ENCODE assay signal across 9 mouse cellular contexts in the genomic region with DNA sequence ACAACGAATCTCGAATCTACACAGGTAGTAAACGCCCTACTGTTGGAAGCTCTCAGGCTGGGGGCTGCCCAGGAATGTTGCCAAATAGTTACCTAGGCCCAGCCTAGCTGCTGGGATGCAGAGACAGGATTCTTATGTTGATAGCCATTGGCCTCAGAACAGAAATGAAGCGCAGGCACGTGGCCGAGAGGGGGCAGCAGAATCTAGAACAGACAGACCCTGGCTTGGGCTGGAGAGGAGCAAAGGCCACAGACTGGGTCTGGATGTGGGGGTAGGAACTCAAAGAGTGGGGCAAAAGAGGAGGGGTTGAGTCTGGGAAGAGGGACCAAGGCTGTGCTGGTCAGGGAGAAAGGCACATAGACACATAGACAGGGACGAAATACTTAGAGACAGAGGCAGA. TPM values are rescaled to one million over a fixed set of nuclear protein-coding genes. Genes with fewer than 3 reads are reported as not detected.
A peak's percentile ranks its signal among the peaks of the same experiment; 100 is the strongest.
DNase-seq lines count a peak whose midpoint lies in the region; ATAC-seq and TF ChIP-seq lines count a peak whose summit lies in the region.
"Had no signal": no experiment of that assay in that cellular context is flagged by ENCODE, and none has a peak within 500 bp of the region (broad histone marks: within the 10 kb centered on the region; RNA-seq: fewer than 3 reads in every experiment).

No protein-coding gene starts in this region.

- no peaks in the 10 kb centered on the region for H3K4me1 ChIP-seq in embryonic fibroblast, embryonic 13.5 days (ENCODE audit: control insufficient read depth, insufficient read depth, low read length)
- H3K4me1 ChIP-seq in hindbrain, embryonic 16.5 days (ENCODE audit: control insufficient read depth, insufficient read depth, low read depth, low read length): 0 out of 2 replicates have a peak, but pooled peaks cover 3% of the 10 kb centered on the region
- no peaks in the 10 kb centered on the region for H3K4me1 ChIP-seq in liver, adult 2 months (ENCODE audit: control insufficient read depth, insufficient read depth, low read length)
- H3K4me1 ChIP-seq in neural tube, embryonic 11.5 days (ENCODE audit: control insufficient read depth, insufficient read depth, low read length): peaks cover 13% of the 10 kb centered on the region

- DNase-seq in layer of hippocampus, adult 11-12 months (ENCODE audit: low spot score): peak; percentile 65
- no peak for DNase-seq in layer of hippocampus, postnatal 14 days (ENCODE audit: low spot score in 2 of 2)
- DNase-seq in adrenal gland, postnatal 36 days: peak; percentile 73 to 84
- peak; percentile 14 for DNase-seq in liver, adult 2 months (ENCODE audit: extremely low read depth, low read depth, low spot score)
- DNase-seq in neural tube, embryonic 11.5 days (ENCODE audit: low spot score): peak; percentile 78

- H3K36me3 ChIP-seq in hindbrain, embryonic 16.5 days (ENCODE audit: control insufficient read depth, insufficient read depth, low read length): no peaks in the 10 kb centered on the region
- H3K36me3 ChIP-seq in liver, adult 2 months (ENCODE audit: control insufficient read depth, insufficient read depth, low read length): no peaks in the 10 kb centered on the region
- peaks cover 6% of the 10 kb centered on the region for H3K36me3 ChIP-seq in neural tube, embryonic 11.5 days (ENCODE audit: control insufficient read depth, insufficient read depth, low read length)

- no peaks in the 10 kb centered on the region for H3K9me3 ChIP-seq in hindbrain, embryonic 16.5 days (ENCODE audit: control insufficient read depth, low read length)
- H3K9me3 ChIP-seq in neural tube, embryonic 11.5 days (ENCODE audit: control insufficient read depth, low read length): no peaks in the 10 kb centered on the region

- no peak overlapping the region for H3K27ac ChIP-seq in embryonic fibroblast, embryonic 13.5 days (ENCODE audit: insufficient read depth, low read length)
- no peak overlapping the region for H3K27ac ChIP-seq in hindbrain, embryonic 16.5 days (ENCODE audit: low read depth, low read length)
- H3K27ac ChIP-seq in liver, adult 2 months (replicated peaks; ENCODE audit: insufficient read depth, low read depth, low read length): no peak overlapping the region
- no peak overlapping the region for H3K27ac ChIP-seq in neural tube, embryonic 11.5 days (ENCODE audit: low read depth, low read length)

- no peaks in the 10 kb centered on the region for H3K79me2 ChIP-seq in liver, adult 2 months (ENCODE audit: control insufficient read depth, insufficient read depth, low read length)

- H3K4me2 ChIP-seq in hindbrain, embryonic 16.5 days (ENCODE audit: low read length): no peak overlapping the region
- H3K4me2 ChIP-seq in neural tube, embryonic 11.5 days (ENCODE audit: low read depth): no peak overlapping the region

- TF ChIP-seq POLR2A in embryonic fibroblast, embryonic 13.5 days (IDR thresholded peaks at IDR 0.05; ENCODE audit: low read depth, low read length): no peak
- TF ChIP-seq POLR2A in liver, adult 2 months (IDR thresholded peaks at IDR 0.05; ENCODE audit: extremely low read depth, insufficient read depth, low read length): no peak

- ATAC-seq in hindbrain, embryonic 16.5 days: peak; percentile 48
- ATAC-seq in neural tube, embryonic 11.5 days (ENCODE audit: insufficient read depth, low FRiP score, low TSS enrichment): no peak
- no peak for ATAC-seq in erythroblast, adult 5-6 weeks (replicated peaks; ENCODE audit: low FRiP score, poor library complexity, severe bottlenecking)

- H3K9ac ChIP-seq in hindbrain, embryonic 16.5 days (ENCODE audit: low read depth, low read length): no peak overlapping the region
- H3K9ac ChIP-seq in liver, adult 2 months (ENCODE audit: low read depth, low read length): no peak overlapping the region
- H3K9ac ChIP-seq in neural tube, embryonic 11.5 days (ENCODE audit: low read length): no peak overlapping the region

- no peak overlapping the region for H3K4me3 ChIP-seq in embryonic fibroblast, embryonic 13.5 days (ENCODE audit: insufficient read depth, low read length)
- H3K4me3 ChIP-seq in hindbrain, embryonic 16.5 days (ENCODE audit: low read length): no peak overlapping the region
- no peak overlapping the region for H3K4me3 ChIP-seq in liver, adult 2 months (ENCODE audit: insufficient read depth, low read depth, low read length)
- H3K4me3 ChIP-seq in neural tube, embryonic 11.5 days (ENCODE audit: low read depth, low read length): no peak overlapping the region
- H3K4me3 ChIP-seq: myocyte had no signal

- WGBS in hindbrain, embryonic 16.5 days: 10% methylated on average over 7 of the region's 7 CpGs
- 29% methylated on average over 7 of the region's 7 CpGs for WGBS in liver, adult 2 months
- 12% methylated on average over 7 of the region's 7 CpGs for WGBS in neural tube, embryonic 11.5 days

- H3K27me3 ChIP-seq in hindbrain, embryonic 16.5 days (replicated peaks; ENCODE audit: control insufficient read depth, insufficient read depth, low read length): no peaks in the 10 kb centered on the region
- H3K27me3 ChIP-seq in liver, adult 2 months (ENCODE audit: control insufficient read depth, insufficient read depth, low read length): no peaks in the 10 kb centered on the region
- H3K27me3 ChIP-seq in neural tube, embryonic 11.5 days (ENCODE audit: control insufficient read depth, insufficient read depth, low read length): no peaks in the 10 kb centered on the region

- TF ChIP-seq CTCF in embryonic fibroblast, embryonic 13.5 days (IDR thresholded peaks at IDR 0.05; ENCODE audit: borderline replicate concordance, insufficient read depth, low read length): peak; percentile 70; the same call in 1 of the 2 replicates
- TF ChIP-seq CTCF in liver, adult 2 months (IDR thresholded peaks at IDR 0.05; ENCODE audit: low read depth, low read length): peak; percentile 86

RNA-seq across cellular contexts. Expression of a gene that starts 14.1 kb away (rescaled TPM):
- 10 to 100 TPM; 61.0 to 69.8 TPM for total RNA-seq in layer of hippocampus, postnatal 14 days (2021)
- 1 to 10 TPM; 2.8 to 3.5 TPM for total RNA-seq in adrenal gland, postnatal 36 days (2021)
- 1.4 and 1.7 TPM in 2 replicates for polyA plus RNA-seq in embryonic fibroblast, embryonic 13.5 days (2011; ENCODE audit: insufficient read length, low read depth, missing spikeins)
- 115 and 117 TPM in 2 replicates for polyA plus RNA-seq in hindbrain, embryonic 16.5 days (2015; fragmentation: Nextera tagmentation; extraction: Ambion mirVana)
- 26.4 and 42.8 TPM in 2 replicates for total RNA-seq in liver, adult 2 months (2014; rRNA removed)
- 51.1 and 114 TPM in 2 replicates for polyA plus RNA-seq in liver, adult 2 months (2012; rRNA removed)
- 36.9 and 43.3 TPM in 2 replicates for polyA plus RNA-seq in neural tube, embryonic 11.5 days (2014; fragmentation: Nextera tagmentation; extraction: Ambion mirVana)
- total RNA-seq in erythroblast, adult 5-6 weeks (2015; ENCODE audit: low replicate concordance): not detected in 2 replicates
- total RNA-seq in erythroblast, adult 5-6 weeks (2017; ENCODE audit: low replicate concordance): not detected in 2 replicates

RNA-seq across cellular contexts. Expression of a gene that starts 42.7 kb away (rescaled TPM):
- total RNA-seq in layer of hippocampus, postnatal 14 days (2021): 10 to 100 TPM; 84.4 to 89.5 TPM
- 10 to 100 TPM; 39.3 to 40.3 TPM for total RNA-seq in adrenal gland, postnatal 36 days (2021)
- 4.3 and 4.9 TPM in 2 replicates for polyA plus RNA-seq in embryonic fibroblast, embryonic 13.5 days (2011; ENCODE audit: insufficient read length, low read depth, missing spikeins)
- polyA plus RNA-seq in hindbrain, embryonic 16.5 days (2015; fragmentation: Nextera tagmentation; extraction: Ambion mirVana): 22.5 and 29.5 TPM in 2 replicates
- 0.74 and 0.87 TPM in 2 replicates for total RNA-seq in liver, adult 2 months (2014; rRNA removed)
- 1.8 and 2.3 TPM in 2 replicates for polyA plus RNA-seq in liver, adult 2 months (2012; rRNA removed)
- 43.8 and 44.2 TPM in 2 replicates for polyA plus RNA-seq in neural tube, embryonic 11.5 days (2014; fragmentation: Nextera tagmentation; extraction: Ambion mirVana)
- total RNA-seq in erythroblast, adult 5-6 weeks (2015; ENCODE audit: low replicate concordance): not detected in 2 replicates
- not detected in 2 replicates for total RNA-seq in erythroblast, adult 5-6 weeks (2017; ENCODE audit: low replicate concordance)

RNA-seq across cellular contexts. Expression of a gene that starts 45.6 kb away (rescaled TPM):
- total RNA-seq in layer of hippocampus, postnatal 14 days (2021): 10 to 100 TPM; 26.8 to 29.2 TPM
- 10 to 100 TPM; 79.1 to 85.0 TPM for total RNA-seq in adrenal gland, postnatal 36 days (2021)
- 78.5 and 97.4 TPM in 2 replicates for polyA plus RNA-seq in embryonic fibroblast, embryonic 13.5 days (2011; ENCODE audit: insufficient read length, low read depth, missing spikeins)
- 46.4 and 46.6 TPM in 2 replicates for polyA plus RNA-seq in hindbrain, embryonic 16.5 days (2015; fragmentation: Nextera tagmentation; extraction: Ambion mirVana)
- 38.6 and 42.4 TPM in 2 replicates for total RNA-seq in liver, adult 2 months (2014; rRNA removed)
- 129 and 155 TPM in 2 replicates for polyA plus RNA-seq in liver, adult 2 months (2012; rRNA removed)
- polyA plus RNA-seq in neural tube, embryonic 11.5 days (2014; fragmentation: Nextera tagmentation; extraction: Ambion mirVana): 65.9 and 82.1 TPM in 2 replicates
- total RNA-seq in erythroblast, adult 5-6 weeks (2015; ENCODE audit: low replicate concordance): 4.6 and 7.5 TPM in 2 replicates
- total RNA-seq in erythroblast, adult 5-6 weeks (2017; ENCODE audit: low replicate concordance): 8.2 and 18.1 TPM in 2 replicates

RNA-seq across cellular contexts. Expression of a gene that starts 59.1 kb away (rescaled TPM):
- total RNA-seq in layer of hippocampus, postnatal 14 days (2021): 10 to 100 TPM; 26.7 to 31.1 TPM
- total RNA-seq in adrenal gland, postnatal 36 days (2021): 10 to 100 TPM; 39.2 to 42.6 TPM
- 14.0 and 16.2 TPM in 2 replicates for polyA plus RNA-seq in embryonic fibroblast, embryonic 13.5 days (2011; ENCODE audit: insufficient read length, low read depth, missing spikeins)
- polyA plus RNA-seq in hindbrain, embryonic 16.5 days (2015; fragmentation: Nextera tagmentation; extraction: Ambion mirVana): 63.6 and 65.2 TPM in 2 replicates
- 20.5 and 21.4 TPM in 2 replicates for total RNA-seq in liver, adult 2 months (2014; rRNA removed)
- polyA plus RNA-seq in liver, adult 2 months (2012; rRNA removed): 59.1 and 60.6 TPM in 2 replicates
- 80.4 and 81.2 TPM in 2 replicates for polyA plus RNA-seq in neural tube, embryonic 11.5 days (2014; fragmentation: Nextera tagmentation; extraction: Ambion mirVana)
- 6.3 and 9.6 TPM in 2 replicates for total RNA-seq in erythroblast, adult 5-6 weeks (2015; ENCODE audit: low replicate concordance)
- total RNA-seq in erythroblast, adult 5-6 weeks (2017; ENCODE audit: low replicate concordance): 2.5 and 4.7 TPM in 2 replicates

Comparison
In these comparisons a context has a peak if more than half of its experiments do, and no peak if none do; other contexts are left out.
1. DNase-seq: peak in layer of hippocampus, adult 11-12 months (single experiment), adrenal gland, postnatal 36 days (2 of 2), liver, adult 2 months (single experiment) and neural tube, embryonic 11.5 days (single experiment); none in layer of hippocampus, postnatal 14 days (0 of 2).
2. RNA of a gene that starts 42.7 kb away (total RNA-seq): 84.4 to 89.5 TPM in layer of hippocampus, postnatal 14 days and 39.3 to 40.3 TPM in adrenal gland, postnatal 36 days; 0.74 to 0.87 TPM in liver, adult 2 months and not detected in erythroblast, adult 5-6 weeks; every median in the first group is over 10 times any median in the second.